Mouse (Mus musculus) liver, adult 2 months (tissue): ENCODE results near the gene Hnrnph3.

Experiments used
- CTCF ChIP-seq: fragments of 200-500 bp; IDR thresholded peaks from 2 replicates; pipeline ENCODE4 v1.5.1; 2011; ENCODE audit warnings: low read depth, low read length, control low read depth
- POLR2A ChIP-seq: fragments of 200-500 bp; IDR thresholded peaks from 2 replicates; pipeline ENCODE4 v1.6.1; 2011; ENCODE audit warnings: low read length, control low read depth; ENCODE audit not compliant: insufficient read depth; ENCODE audit errors: extremely low read depth

DNA sequence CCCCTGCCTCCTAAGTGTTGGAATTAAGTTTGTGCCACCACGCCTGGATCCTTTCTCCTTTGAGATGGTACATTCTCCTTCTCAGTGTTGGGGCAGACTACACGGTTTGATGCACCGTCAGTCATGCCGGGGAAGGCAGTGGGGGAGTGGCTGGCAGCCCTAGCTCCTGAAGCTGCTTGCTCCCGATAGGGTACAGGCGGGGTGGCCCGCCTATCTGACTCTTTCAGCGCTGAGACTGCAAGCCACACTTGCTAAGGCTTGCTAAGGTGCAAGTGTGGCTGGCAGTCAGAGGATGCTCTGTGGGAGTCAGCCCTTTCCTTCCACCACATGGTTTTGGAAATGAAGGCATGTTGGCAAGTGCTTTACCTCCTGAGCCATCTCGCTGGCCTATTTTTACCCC, 23.4 kb downstream of the Hnrnph3 start:
- no peak for TF ChIP-seq CTCF
- TF ChIP-seq POLR2A: no peak
